Mouse (Mus musculus): ENCODE measurements at regions not wholly inside any gene's neighbourhood (a gene's known extent, or its start where the extent isn't known, plus 50 kb on each side); places are given as distances from the start of the nearest gene placed in this dataset.

GRCm38 (mm10) chr15:65733326-65733725 lies 718.6 kb upstream of the Gm21961 start:
- no peaks in the 10 kb centered on the region for H3K4me1 ChIP-seq (ENCODE audit: control insufficient read depth, insufficient read depth, low read length)
- no peak overlapping the region for H3K9ac ChIP-seq (ENCODE audit: low read depth, low read length)
- DNase-seq, result no peak
- TF ChIP-seq EP300 (IDR thresholded peaks at IDR 0.05; ENCODE audit: insufficient read depth, low read depth, low read length), result no peak
- no peak for TF ChIP-seq POLR2A (IDR thresholded peaks at IDR 0.05; ENCODE audit: insufficient read depth, low read depth, low read length)
- TF ChIP-seq CTCF (IDR thresholded peaks at IDR 0.05), result no peak
- no peak overlapping the region for H3K27ac ChIP-seq
- intact Hi-C loops (cut with DNase I), result no loop called here
- no peaks in the 10 kb centered on the region for H3K27me3 ChIP-seq (ENCODE audit: control insufficient read depth, insufficient read depth, low read length)
- no peaks in the 10 kb centered on the region for H3K79me2 ChIP-seq (replicated peaks; ENCODE audit: control insufficient read depth, insufficient read depth, low read length)
- no peak overlapping the region for H3K4me3 ChIP-seq
- 80% methylated on average over 6 of the region's 6 CpGs for WGBS
- H3K36me3 ChIP-seq (ENCODE audit: control insufficient read depth, insufficient read depth, low read length), result no peaks in the 10 kb centered on the region

- 74% methylated on average over 2 of the region's 2 CpGs for WGBS
- H3K36me3 ChIP-seq (ENCODE audit: control insufficient read depth, insufficient read depth, low read length), result no peaks in the 10 kb centered on the region
- H3K9ac ChIP-seq (ENCODE audit: low read depth, low read length), result no peak overlapping the region
These were observed 716.6 kb upstream of the Gm21961 start for GRCm38 (mm10) chr15:65731308-65731707.

GRCm38 (mm10) chr15:65727061-65727460 lies 712.4 kb upstream of the Gm21961 start:
- no peak for TF ChIP-seq POLR2A (IDR thresholded peaks at IDR 0.05; ENCODE audit: insufficient read depth, low read depth, low read length)
- no peak for TF ChIP-seq CTCF (IDR thresholded peaks at IDR 0.05)
- TF ChIP-seq EP300 (IDR thresholded peaks at IDR 0.05; ENCODE audit: insufficient read depth, low read depth, low read length), result no peak
- no peak for DNase-seq
- H3K36me3 ChIP-seq (ENCODE audit: control insufficient read depth, insufficient read depth, low read length), result no peaks in the 10 kb centered on the region
- H3K4me1 ChIP-seq (ENCODE audit: control insufficient read depth, insufficient read depth, low read length), result no peaks in the 10 kb centered on the region
- H3K4me3 ChIP-seq, result no peak overlapping the region
- H3K79me2 ChIP-seq (replicated peaks; ENCODE audit: control insufficient read depth, insufficient read depth, low read length), result no peaks in the 10 kb centered on the region
- intact Hi-C loops (cut with DNase I), result no loop called here
- no peak overlapping the region for H3K27ac ChIP-seq
- no peaks in the 10 kb centered on the region for H3K27me3 ChIP-seq (ENCODE audit: control insufficient read depth, insufficient read depth, low read length)
- WGBS, result 78% methylated on average over 1 of the region's 1 CpGs
- H3K9ac ChIP-seq (ENCODE audit: low read depth, low read length), result no peak overlapping the region

More at GRCm38 (mm10) chr15:65731308-65731707, 716.6 kb upstream of the Gm21961 start:
- no peak for TF ChIP-seq EP300 (IDR thresholded peaks at IDR 0.05; ENCODE audit: insufficient read depth, low read depth, low read length)
- no peak for TF ChIP-seq CTCF (IDR thresholded peaks at IDR 0.05)
- H3K79me2 ChIP-seq (replicated peaks; ENCODE audit: control insufficient read depth, insufficient read depth, low read length), result no peaks in the 10 kb centered on the region
- no peak for DNase-seq
- no peaks in the 10 kb centered on the region for H3K27me3 ChIP-seq (ENCODE audit: control insufficient read depth, insufficient read depth, low read length)
- H3K4me1 ChIP-seq (ENCODE audit: control insufficient read depth, insufficient read depth, low read length), result no peaks in the 10 kb centered on the region
- H3K4me3 ChIP-seq, result no peak overlapping the region
- intact Hi-C loops (cut with DNase I), result no loop called here
- H3K27ac ChIP-seq, result no peak overlapping the region

GRCm38 (mm10) chr15:65726271-65726670 lies 711.6 kb upstream of the Gm21961 start:
- Histone ChIP-seq H3K4me3 (no peak overlapping the region), H3K9ac (ENCODE audit: low read depth, low read length) (no peak overlapping the region), H3K27ac (no peak overlapping the region), H3K36me3 (ENCODE audit: control insufficient read depth, insufficient read depth, low read length) (no peaks in the 10 kb centered on the region), H3K27me3 (ENCODE audit: control insufficient read depth, insufficient read depth, low read length) (no peaks in the 10 kb centered on the region), H3K79me2 (replicated peaks; ENCODE audit: control insufficient read depth, insufficient read depth, low read length) (no peaks in the 10 kb centered on the region), H3K4me1 (ENCODE audit: control insufficient read depth, insufficient read depth, low read length) (no peaks in the 10 kb centered on the region)
- 81% methylated on average over 2 of the region's 2 CpGs for WGBS
- intact Hi-C loops (cut with DNase I), result no loop called here
- no peak for DNase-seq
- TF ChIP-seq POLR2A (IDR thresholded peaks at IDR 0.05; ENCODE audit: insufficient read depth, low read depth, low read length), result no peak
- TF ChIP-seq EP300 (IDR thresholded peaks at IDR 0.05; ENCODE audit: insufficient read depth, low read depth, low read length), result no peak
- TF ChIP-seq CTCF (IDR thresholded peaks at IDR 0.05), result no peak

- H3K9ac ChIP-seq (ENCODE audit: low read depth, low read length), result no peak overlapping the region
- intact Hi-C loops (cut with DNase I), result no loop called here
These were observed 688.9 kb upstream of the Gm21961 start for GRCm38 (mm10) chr15:65703559-65703958.

GRCm38 (mm10) chr15:65701510-65701909 lies 686.8 kb upstream of the Gm21961 start:
- DNase-seq, result no peak
- intact Hi-C loops (cut with DNase I), result no loop called here
- Histone ChIP-seq H3K4me3 (no peak overlapping the region), H3K9ac (ENCODE audit: low read depth, low read length) (no peak overlapping the region), H3K36me3 (ENCODE audit: control insufficient read depth, insufficient read depth, low read length) (no peaks in the 10 kb centered on the region), H3K79me2 (replicated peaks; ENCODE audit: control insufficient read depth, insufficient read depth, low read length) (no peaks in the 10 kb centered on the region), H3K27me3 (ENCODE audit: control insufficient read depth, insufficient read depth, low read length) (no peaks in the 10 kb centered on the region), H3K4me1 (ENCODE audit: control insufficient read depth, insufficient read depth, low read length) (no peaks in the 10 kb centered on the region), H3K27ac (no peak overlapping the region)
- WGBS, result 2% methylated on average over 1 of the region's 1 CpGs
- TF ChIP-seq EP300 (IDR thresholded peaks at IDR 0.05; ENCODE audit: insufficient read depth, low read depth, low read length), result no peak
- TF ChIP-seq CTCF (IDR thresholded peaks at IDR 0.05), result peak; percentile 20; the same call in 1 of the 2 replicates

More at GRCm38 (mm10) chr15:65703559-65703958, 688.9 kb upstream of the Gm21961 start:
- Histone ChIP-seq H3K4me1 (ENCODE audit: control insufficient read depth, insufficient read depth, low read length) (no peaks in the 10 kb centered on the region), H3K27ac (no peak overlapping the region), H3K27me3 (ENCODE audit: control insufficient read depth, insufficient read depth, low read length) (no peaks in the 10 kb centered on the region), H3K79me2 (replicated peaks; ENCODE audit: control insufficient read depth, insufficient read depth, low read length) (no peaks in the 10 kb centered on the region), H3K4me3 (no peak overlapping the region), H3K36me3 (ENCODE audit: control insufficient read depth, insufficient read depth, low read length) (no peaks in the 10 kb centered on the region)
- TF ChIP-seq CTCF (IDR thresholded peaks at IDR 0.05), result peak; percentile 47
- TF ChIP-seq EP300 (IDR thresholded peaks at IDR 0.05; ENCODE audit: insufficient read depth, low read depth, low read length), result no peak
- no peak for DNase-seq
- 42% methylated on average over 3 of the region's 3 CpGs for WGBS
